Mouse (Mus musculus) ovary, postnatal 36 days (tissue): ENCODE results near the gene Eif4g1.

Experiments used
- DNase-seq: peaks from one replicate; pipeline ENCODE4 v3.0.0; 2022; ENCODE audit warnings: low spot score, mixed read lengths

The Eif4g1 gene

GRCm38 (mm10) chr16:20726384-20726783 is 58.3 kb downstream of the Eif4g1 start:
- DNase-seq, result no peak

GRCm38 (mm10) chr16:20730293-20730711 is 62.2 kb downstream of the Eif4g1 start:
- no peak for DNase-seq

GRCm38 (mm10) chr16:20731688-20732087 is 63.6 kb downstream of the Eif4g1 start:
- no peak for DNase-seq

- DNase-seq, result no peak
Observed at GRCm38 (mm10) chr16:20732251-20732924, 64.3 kb downstream of the Eif4g1 start.

DNA sequence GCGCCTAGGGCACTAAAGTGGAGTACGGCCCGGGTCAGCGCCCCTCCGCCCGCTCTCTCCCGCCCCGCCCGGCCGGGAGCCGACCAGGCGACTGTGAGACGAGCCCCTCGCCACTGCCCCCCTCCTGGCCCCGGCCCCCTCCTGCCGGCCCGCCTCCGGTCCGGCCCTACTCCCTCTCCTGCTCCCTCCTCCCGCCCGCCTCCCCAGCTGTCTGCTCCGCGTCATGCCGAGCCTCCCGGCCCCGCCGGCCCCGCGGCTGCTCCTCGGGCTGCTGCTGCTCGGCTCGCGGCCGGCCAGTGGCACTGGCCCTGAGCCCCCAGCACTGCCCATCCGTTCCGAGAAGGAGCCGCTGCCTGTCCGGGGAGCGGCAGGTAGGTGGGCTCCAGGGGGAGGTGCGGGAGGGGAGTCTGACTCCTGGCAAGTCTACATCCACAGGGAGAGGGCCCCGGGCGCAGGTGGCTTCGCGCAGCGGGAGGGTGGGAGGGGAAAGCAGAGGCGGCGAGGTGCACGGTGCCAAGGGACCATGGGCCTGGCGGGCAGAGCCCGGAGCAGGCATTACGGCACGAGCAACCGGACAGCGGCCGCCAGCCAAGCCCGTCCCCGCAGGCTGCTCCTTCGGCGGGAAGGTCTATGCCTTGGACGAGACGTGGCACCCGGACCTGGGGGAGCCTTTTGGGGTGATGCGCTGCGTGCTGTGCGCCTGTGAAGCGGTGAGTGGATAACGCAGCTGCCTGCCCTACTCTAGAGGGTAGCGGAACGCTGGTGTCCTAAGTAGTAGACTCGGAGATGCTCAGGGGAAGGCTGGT is 65.0 kb downstream of the Eif4g1 start, which contains the start of gene Chrd:
Gene Chrd, plus strand, starts transcription at position 203 of the 806 bp plus-strand sequence.
- DNase-seq, result peak; percentile 65

- no peak for DNase-seq
Observed at GRCm38 (mm10) chr16:20733731-20734730, 65.9 kb downstream of the Eif4g1 start, which contains the start of gene Thpo. TSS of gene Thpo (minus strand) at chr16:20734511.

DNA sequence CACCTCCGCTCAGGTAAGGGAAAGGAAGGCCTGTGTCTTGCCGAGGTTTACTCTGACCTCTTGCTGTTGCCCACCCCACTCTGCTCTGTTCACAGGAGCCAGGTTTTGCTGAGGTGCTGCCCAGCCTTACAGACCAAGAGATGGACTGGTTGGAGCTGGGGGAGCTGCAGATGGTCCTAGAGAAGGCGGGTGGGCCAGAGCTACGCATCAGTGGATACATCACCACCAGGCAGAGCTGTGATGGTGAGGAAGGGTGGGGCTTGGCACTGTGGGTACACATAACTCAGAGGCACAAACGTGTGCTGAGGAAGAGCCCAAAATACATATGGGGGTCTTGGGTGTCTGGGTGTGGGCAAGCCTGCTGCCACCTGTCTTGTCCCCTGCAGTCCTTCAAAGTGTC is 67.5 kb downstream of the Eif4g1 start:
- no peak for DNase-seq

- no peak for DNase-seq
Observed at GRCm38 (mm10) chr16:20736168-20736567, 68.1 kb downstream of the Eif4g1 start.

GRCm38 (mm10) chr16:20736823-20737222 is 68.7 kb downstream of the Eif4g1 start:
- no peak for DNase-seq

GRCm38 (mm10) chr16:20739845-20740244 is 71.7 kb downstream of the Eif4g1 start:
- no peak for DNase-seq
